Mouse (Mus musculus) bone marrow, adult 2 months (tissue): ENCODE measurements around the gene Serp2. TPM values are rescaled to one million over a fixed set of nuclear protein-coding genes. Genes with fewer than 3 reads are reported as not detected.

Experiments
- H3K27ac ChIP-seq: fragments of 200-500 bp; 2 replicates; pipeline ENCODE4 v1.5.1; 2012; ENCODE audit warnings: low read depth, mild to moderate bottlenecking, control low read depth, inconsistent platforms, low read length; ENCODE audit not compliant: control insufficient read depth, poor library complexity, insufficient read depth
- H3K4me1 ChIP-seq: fragments of 200-500 bp; 2 replicates; pipeline ENCODE4 v1.6.1; 2011; ENCODE audit warnings: low read length; ENCODE audit not compliant: control insufficient read depth, insufficient read depth
- H3K4me3 ChIP-seq: fragments of 200-500 bp; replicated peaks from 2 replicates; pipeline ENCODE3; 2011; ENCODE audit warnings: mild to moderate bottlenecking, low read depth, low read length, control low read depth; ENCODE audit not compliant: control insufficient read depth
- CTCF ChIP-seq: fragments of 200-500 bp; IDR thresholded peaks from 2 replicates; pipeline ENCODE4 v1.5.1; 2011; ENCODE audit warnings: low read length, control low read depth; ENCODE audit not compliant: control insufficient read depth, insufficient read depth
- POLR2A ChIP-seq: fragments of 200-500 bp; IDR thresholded peaks from 2 replicates; pipeline ENCODE4 v1.6.1; 2011; ENCODE audit warnings: low read depth, mild to moderate bottlenecking, control low read depth, low read length, borderline replicate concordance; ENCODE audit not compliant: control insufficient read depth
- WGBS: fragments of 180-500 bp; shearing (Covaris S2); methylation state at CpG from one replicate; pipeline ENCODE4 v1.1.7; 2018; 5-methylcytosine and 5-hydroxymethylcytosine counted together
- polyA plus RNA-seq: library from polyadenylated mRNA; stranded (reverse); fragments of >200 nt; gene quantifications from 2 replicates; pipeline ENCODE4 v1.2.4, GENCODE M21; 2011; ENCODE audit warnings: low replicate concordance; ENCODE audit not compliant: missing spikeins, insufficient read depth, insufficient read length

The Serp2 gene
- not detected in 2 replicates for polyA plus RNA-seq

DNA sequence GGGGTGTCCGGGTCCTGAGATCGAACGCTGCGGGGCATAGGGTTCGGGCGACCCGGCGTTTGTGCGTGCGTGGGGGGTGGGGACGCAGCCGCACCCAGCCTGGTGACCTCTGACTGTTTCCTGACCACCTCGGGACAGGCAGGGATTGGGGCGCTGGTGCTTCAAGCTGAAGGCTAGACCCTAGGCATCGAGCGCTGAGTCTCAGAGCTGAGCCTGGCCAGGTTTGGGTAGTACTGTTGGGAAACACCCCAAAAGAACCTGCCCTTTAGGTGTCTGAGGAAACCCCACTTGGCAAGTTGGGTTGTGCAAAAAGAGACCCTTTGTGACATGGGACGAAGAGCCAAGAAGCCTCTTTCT is at the start of gene Serp2:
Serp2 (minus strand) TSS at position 38 of the 357 bp plus-strand sequence.
- no peaks in the 10 kb centered on the region; the same call in 1 of the 2 replicates for H3K4me1 ChIP-seq
- H3K27ac ChIP-seq: peak within 1 kb of the TSS; percentile 45; the same call in 1 of the 2 replicates
- WGBS: 11% methylated on average over 17 of the region's 17 CpGs
- peak within 1 kb of the TSS; percentile 60 for H3K4me3 ChIP-seq
- TF ChIP-seq CTCF (no peak), POLR2A (no peak)

- no peaks in the 10 kb centered on the region; the same call in 1 of the 2 replicates for H3K4me1 ChIP-seq
- no peak overlapping the region for H3K4me3 ChIP-seq
- no peak overlapping the region; the same call in 1 of the 2 replicates for H3K27ac ChIP-seq
- WGBS: 76% methylated on average over 13 of the region's 13 CpGs
- TF ChIP-seq POLR2A (no peak), CTCF (no peak)
These were observed 49.3 kb upstream of the Serp2 start for GRCm38 (mm10) chr14:76605931-76606534.

GRCm38 (mm10) chr14:76604012-76604411 is 47.3 kb upstream of the Serp2 start:
- TF ChIP-seq CTCF (no peak), POLR2A (no peak)
- H3K27ac ChIP-seq: no peak overlapping the region
- no peaks in the 10 kb centered on the region; the same call in 1 of the 2 replicates for H3K4me1 ChIP-seq
- H3K4me3 ChIP-seq: no peak overlapping the region
- 39% methylated on average over 6 of the region's 6 CpGs for WGBS

DNA sequence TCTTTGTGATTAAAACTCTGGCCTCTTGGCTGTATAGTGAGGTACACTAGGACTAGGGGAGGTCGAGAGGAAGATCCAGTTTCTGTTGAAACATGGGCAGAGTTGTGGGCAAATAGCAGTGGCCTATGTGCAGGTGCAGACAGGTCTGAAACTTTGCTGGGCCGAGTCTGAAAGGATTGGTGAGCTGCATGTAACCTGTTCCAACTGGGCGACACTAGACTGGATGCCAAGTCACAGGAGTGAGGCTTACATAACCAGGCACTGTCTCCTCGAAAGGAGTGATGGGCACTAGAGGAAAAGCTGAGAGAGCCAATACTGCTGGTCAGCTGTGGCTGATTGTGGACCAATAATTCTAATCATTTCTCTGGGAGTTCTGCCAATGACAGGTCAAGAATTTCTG is 45.0 kb upstream of the Serp2 start:
- WGBS: 59% methylated on average over 4 of the region's 4 CpGs
- TF ChIP-seq CTCF: no peak
- H3K4me1 ChIP-seq: no peaks in the 10 kb centered on the region; the same call in 1 of the 2 replicates

DNA sequence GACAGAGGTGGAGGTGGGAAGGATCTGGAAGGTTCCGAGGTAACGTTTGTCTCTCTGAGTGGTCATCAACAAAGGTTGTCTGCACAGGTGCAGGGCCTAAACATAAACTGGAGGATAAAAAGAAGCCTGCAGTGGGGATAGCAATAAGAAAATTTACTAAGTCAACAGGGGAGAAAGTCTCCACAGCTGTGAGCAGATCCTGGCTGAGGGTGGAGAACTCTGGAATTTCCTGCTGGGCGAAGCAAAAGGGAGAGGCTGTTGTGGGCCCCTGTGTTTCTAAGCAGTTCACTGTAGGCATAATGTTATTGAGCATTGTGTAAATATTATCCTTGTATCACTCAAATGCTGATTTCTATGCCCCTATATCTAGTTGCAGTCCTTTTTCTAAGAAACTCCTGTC is 43.7 kb upstream of the Serp2 start:
- WGBS: 84% methylated on average over 3 of the region's 3 CpGs
- Histone ChIP-seq H3K27ac (no peak overlapping the region), H3K4me1 (no peaks in the 10 kb centered on the region; the same call in 1 of the 2 replicates), H3K4me3 (no peak overlapping the region)
- no peak for TF ChIP-seq POLR2A
- no peak for TF ChIP-seq CTCF

More for the DNA sequence above, 45.0 kb upstream of the Serp2 start:
- no peak overlapping the region for H3K4me3 ChIP-seq
- no peak overlapping the region for H3K27ac ChIP-seq

DNA sequence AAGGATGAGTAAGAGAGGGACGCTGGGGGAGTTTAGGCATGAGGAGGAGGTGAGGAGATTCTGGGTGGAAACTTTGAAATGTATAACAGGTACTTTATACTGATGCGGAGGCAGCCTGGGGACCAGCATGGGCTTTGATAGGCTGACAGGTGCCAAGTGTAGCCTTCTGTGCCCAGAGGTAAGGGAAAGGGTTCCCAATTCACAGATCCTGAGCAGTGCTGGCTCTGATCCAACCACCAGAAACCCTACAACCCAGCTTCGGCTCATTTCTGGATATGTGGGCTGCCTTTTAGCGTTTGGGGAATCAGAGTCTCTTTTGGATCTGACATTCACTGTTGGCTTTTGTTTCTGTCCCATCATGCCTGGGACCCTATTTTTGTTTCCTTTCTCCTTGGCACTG is 43.0 kb upstream of the Serp2 start:
- H3K4me3 ChIP-seq: no peak overlapping the region
- H3K27ac ChIP-seq: no peak overlapping the region
- no peaks in the 10 kb centered on the region; the same call in 1 of the 2 replicates for H3K4me1 ChIP-seq
- WGBS: 76% methylated on average over 4 of the region's 4 CpGs
- no peak for TF ChIP-seq CTCF
- TF ChIP-seq POLR2A: no peak

DNA sequence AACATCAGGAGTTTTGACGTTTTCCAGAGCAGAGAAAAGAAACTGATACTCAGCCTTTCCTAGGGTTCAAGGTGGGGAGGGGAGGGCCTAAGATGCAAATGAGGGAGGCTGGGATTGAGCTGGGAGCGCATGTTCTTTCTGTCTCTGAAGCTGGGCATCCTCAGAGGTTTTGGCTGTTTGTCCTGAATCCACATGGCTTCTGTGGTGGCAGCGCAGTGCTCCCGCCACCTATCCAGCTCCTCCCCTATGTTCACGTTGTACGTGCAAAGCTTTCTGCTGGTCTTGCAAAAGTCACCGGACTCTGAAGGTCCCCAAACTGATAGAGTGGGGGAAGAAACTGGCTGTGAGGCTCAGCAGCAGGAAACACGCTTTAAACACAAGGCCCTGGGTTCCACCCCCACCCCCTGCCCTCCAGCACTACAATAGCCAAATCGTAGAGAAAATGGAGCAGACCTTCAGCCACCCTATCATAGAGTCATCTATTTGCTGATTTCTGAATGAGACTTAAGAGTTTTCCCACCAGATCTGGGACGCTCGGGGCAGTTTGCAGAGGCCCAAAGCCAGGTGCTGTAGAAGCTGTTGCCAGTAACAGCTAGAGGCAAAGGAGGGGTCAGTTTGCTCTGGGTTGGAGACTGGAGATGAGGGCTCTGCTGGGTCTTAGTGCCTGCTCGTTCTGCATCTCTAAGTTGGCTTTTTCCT is 42.0 kb upstream of the Serp2 start:
- Histone ChIP-seq H3K27ac (no peak overlapping the region), H3K4me1 (no peaks in the 10 kb centered on the region; the same call in none of the 2 replicates), H3K4me3 (peak overlapping the region; percentile 33)
- 2% methylated on average over 12 of the region's 12 CpGs for WGBS
- TF ChIP-seq CTCF (no peak), POLR2A (no peak)

DNA sequence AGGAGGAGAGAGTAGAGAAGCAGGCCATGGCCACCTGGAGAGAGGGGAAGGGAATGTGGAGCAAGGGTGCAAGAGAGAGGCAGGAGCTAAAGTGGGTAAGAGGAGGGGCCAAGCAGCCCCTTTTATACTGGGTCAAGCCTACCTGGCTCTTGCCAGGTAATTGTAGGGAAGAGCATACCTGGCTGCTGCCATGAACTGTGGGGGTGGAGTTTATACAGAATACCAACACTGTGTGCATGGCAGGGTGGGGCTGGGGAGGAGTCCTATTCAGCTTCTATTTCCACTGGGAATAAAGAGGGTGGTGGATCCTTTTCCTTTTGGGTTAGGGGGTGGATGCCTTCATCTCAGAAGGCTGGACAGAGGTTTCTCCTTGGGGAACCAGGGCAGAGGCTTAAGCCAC is 41.1 kb upstream of the Serp2 start:
- no peaks in the 10 kb centered on the region; the same call in none of the 2 replicates for H3K4me1 ChIP-seq
- H3K4me3 ChIP-seq: no peak overlapping the region
- TF ChIP-seq POLR2A: no peak
- no peak for TF ChIP-seq CTCF
- H3K27ac ChIP-seq: no peak overlapping the region
